Mouse (Mus musculus) kidney, adult 18-20 months (tissue): ENCODE data around the gene Fbln1.

Experiments
- DNase-seq: peaks from one replicate; pipeline ENCODE4 v3.0.0; 2021

Gene Fbln1

DNA sequence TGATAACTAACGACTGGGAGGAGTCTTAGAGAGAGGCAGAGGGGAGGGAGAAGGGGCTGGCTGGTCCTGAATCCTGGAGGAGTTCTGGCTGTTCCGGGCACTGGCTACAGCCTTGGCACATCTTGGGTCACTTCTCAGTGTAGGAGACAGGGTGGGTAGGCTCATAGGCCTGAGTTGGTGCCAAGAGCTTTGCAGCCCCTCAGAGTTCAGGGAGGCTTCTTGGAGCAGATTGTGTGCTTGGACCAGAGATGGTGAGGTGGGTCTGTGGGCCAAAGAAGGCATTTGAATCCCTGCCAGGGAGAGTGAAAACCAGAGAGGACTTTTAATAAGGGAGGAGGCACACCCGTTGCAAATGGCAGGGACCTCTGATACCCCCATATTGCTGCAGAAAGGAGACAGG is 1.3 kb downstream of the Fbln1 start:
- DNase-seq: no peak

DNA sequence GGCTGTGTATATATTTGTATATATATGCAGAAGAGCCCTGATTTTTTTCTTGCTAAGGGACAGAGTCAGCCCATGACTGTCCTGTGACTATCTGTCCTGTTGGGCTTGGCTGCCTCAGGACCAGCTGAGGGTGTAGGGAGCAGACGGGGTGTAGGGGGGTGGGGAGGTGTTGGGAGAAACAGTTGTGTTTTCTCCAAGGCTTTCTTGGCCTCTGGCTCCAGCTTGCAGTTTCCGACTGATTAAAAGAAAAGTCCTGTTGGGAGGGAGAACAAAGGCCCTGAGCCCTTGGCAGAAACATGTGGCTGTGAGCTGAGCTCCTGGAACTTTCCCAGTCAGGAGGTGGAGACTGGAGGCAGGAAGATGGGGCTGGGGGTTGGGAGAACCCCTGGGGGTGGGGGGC is 2.0 kb downstream of the Fbln1 start:
- DNase-seq: no peak

DNA sequence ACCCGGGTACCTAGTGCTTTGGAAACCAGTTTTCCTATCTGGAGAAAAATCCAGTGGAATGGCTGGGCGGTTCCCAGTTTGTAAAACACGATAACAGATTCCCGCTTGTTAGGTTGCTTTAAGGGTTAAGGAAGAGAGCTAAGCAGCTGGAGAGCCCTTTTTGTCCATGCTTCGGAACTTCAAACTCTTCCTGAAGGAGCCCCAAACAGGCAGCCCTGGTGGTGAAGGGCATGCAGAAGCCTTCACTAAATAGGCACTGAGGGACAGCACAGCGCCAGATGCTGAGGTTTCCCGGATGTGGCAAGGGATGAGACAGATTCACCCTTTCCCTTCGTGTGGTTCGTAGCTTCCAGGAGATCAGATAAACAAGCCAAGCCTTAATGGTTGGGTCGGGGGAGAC is 2.6 kb downstream of the Fbln1 start:
- no peak for DNase-seq

DNA sequence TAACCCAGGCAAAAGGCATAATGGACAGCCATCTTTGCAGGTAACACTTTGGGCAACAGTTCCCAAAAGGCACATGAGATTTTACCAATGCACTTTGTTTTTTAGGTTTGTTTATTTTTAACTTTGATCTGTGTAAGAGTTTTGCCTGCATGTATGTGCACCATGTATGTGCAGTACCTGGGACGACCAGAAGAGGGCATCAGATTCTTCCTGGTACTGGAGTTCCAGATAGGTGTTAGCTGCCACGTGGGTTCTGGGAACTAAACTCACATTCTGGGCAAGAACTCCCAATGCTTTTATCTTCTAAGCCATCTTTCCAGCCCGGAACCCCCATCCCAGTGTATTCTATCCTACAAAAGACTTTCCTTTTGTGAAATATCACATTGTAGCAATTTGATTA is 3.6 kb downstream of the Fbln1 start:
- no peak for DNase-seq

DNA sequence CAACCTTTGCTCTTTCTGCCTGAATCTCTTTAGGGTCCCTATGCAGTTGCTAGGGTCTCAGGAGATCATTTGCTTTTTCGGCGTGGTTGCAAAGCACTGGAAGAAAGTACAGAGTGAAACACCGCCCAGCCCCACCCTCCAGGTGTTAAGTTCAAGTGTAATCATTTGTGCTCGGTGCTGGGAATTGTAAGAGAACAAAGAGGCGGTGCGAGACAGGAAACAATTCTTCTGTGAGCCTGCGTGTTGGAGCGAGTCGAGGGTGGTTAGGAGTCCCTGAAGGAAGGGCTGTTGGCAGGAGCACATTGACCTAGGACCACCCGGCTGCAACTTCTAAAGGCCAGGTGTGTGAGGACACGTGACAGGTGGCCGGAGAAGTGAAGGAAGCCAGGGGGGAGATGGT is 4.9 kb downstream of the Fbln1 start:
- DNase-seq: no peak

DNA sequence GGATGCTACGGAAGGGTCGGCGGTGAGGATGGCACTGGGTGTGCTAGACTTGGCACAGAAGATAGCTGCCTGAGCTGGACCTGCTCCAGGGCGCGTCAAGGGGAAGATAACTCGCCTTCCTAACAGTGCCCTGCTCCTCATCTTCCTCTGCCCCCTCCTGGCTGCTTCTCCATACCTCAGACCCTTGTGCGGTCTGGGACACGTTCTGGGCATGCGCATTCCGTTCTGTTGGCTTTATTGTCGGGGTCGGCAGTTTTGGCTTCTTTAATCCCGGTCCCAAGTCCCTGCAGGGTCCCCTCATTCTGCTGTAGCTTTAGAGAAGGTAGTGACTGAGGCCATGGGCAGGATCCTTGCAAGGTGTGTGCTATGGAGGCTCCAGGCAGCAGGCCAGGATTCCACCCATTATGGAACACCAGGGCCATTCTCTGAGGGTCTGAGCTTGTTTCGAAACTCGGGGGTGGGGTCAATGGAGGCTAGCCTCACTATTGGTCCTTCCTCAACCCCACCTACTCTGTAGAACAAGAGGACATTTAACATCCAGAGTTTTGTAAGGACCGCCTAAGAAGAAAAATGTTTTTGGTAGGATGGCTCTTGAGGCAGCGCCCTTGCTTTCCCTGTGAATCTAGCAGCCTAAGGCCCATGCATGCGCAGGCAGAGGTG is 5.5 kb downstream of the Fbln1 start:
- no peak for DNase-seq

DNA sequence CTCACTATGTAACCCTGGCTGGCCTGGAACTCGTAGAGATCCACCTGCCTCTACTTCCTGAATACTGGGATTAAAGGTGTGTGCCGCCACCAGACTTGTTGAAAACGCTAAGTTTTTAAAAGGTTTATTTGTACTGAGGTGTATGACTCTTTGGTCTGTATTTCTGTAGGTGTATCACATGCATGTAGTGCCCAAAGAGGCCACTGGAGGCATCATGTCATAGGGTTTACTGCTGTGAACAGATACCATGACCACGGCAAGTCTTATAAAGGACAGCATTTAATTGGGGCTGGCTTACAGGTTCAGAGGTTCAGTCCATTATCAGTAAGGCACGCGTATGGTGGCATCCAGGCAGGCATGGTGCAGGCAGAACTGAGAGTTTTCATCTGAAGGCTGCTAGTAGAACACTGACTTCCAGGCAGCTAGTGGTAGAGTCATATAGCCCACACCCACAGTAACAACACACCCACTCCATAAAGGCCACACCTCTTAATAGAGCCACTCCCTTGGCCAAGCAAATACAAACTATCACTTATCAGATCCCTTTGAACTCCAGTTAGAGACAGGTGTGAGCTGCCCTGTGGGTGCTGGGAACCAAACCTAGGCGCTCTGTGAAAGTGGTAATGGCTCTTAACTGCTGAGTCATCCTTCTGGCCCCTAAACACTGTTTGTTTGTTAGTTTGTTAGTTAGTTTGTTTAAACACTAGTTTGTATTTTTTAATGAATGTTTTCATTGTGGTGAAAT is 10.5 kb downstream of the Fbln1 start:
- DNase-seq: no peak

DNA sequence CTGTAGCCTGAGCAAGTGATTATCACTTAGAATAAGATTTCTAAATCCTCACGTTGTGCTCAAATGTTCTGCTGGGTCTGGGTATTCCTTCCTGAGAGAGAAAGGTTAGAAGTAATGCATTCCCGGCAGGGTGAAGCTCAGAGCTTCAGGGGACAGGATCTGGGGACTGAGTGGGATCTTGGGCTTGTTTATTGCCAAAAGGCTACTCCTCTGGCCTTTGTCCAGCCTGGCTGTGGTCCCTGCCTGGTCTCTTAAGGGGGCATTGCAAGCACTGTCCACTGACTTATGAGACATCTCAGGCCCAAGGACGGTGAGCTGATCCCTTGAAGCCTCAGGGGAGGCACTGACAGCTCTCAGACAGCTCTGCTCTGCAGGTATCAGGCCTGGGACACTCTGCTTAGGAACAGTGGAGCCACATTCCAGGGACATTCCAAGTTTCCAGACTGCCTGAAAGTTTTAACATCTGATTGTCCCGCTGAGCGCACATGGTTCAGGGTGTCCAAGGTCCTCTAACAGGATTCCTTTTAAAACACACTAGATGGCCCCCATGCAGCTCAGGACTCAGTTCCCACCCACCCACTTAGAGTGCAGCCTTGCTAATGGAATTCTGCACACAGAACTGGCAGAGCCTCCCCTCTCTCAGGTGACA is 13.0 kb downstream of the Fbln1 start:
- DNase-seq: no peak

DNA sequence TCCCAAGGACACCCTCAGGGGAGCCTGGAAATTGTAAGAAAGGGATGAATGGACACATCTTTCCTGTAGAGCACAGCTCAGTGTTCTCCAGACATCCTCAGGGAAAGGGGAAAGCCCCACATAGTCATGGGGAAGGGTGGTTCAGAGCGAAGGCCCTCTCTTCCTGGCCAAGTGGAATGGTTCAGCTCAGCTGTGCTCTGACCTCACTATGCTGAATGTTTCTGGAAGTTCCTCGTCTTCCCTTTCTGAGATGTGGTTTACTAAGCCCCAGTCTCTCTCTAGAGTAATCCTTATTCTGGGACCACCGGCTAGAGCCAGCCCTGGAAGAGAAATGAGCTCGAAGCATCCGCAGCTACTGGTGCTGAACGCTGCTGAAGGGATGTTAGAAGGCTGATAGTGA is 14.6 kb downstream of the Fbln1 start:
- no peak for DNase-seq

DNA sequence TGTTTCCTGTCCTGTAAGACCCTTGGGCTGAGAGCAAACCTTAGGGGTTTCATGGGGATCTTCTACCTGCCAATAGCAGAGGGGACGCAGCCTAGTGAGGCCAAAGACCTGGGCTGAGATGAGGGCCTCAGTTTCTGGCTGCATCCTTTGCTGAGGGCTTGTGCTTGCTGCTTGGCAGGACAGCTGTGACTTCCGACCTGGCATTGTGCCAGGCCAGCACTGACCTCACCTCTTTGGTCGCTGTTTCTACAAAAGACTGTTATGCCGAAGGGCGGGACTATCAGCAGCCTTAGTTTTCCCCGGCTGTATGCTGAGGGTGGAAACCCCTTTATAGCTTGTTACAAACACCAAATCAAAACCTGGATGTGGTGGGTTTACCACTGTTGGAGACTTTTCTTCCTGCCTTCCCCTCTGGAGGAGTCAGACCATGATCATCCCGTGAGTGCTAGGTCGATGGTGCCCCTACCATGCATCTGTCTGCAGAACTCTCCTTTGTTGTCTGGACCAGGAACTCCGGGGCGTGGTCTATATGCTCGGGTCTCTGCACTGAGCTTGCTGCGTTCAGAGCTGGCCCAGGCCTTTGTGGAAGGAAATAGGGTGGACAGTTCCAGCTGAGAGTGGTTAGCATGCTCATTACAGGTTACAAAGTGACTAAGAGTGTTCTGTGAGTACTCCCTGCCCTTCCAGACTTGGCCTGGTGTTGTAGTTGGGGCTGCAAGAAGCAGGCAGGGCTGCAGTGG is 15.5 kb downstream of the Fbln1 start:
- DNase-seq: no peak

DNA sequence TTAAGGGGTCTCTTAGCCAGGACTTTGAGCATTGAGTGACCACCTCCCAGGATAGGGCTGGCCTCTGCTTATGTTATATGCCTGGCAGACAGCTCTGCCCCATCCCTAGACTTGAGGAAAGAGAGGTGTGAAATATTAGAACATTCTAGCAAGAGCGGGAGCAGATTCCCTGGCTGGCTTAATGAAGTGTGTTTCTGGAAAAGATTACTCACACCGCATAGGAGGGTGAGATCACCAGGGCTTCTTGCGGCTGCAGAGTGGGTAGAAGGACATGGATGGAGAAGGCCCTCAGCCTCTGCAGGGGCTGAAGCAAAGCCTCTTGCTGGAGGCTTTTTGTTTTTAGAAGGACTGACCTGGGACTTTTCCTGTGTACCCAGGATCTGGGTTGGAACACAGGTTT is 19.9 kb downstream of the Fbln1 start:
- no peak for DNase-seq

DNA sequence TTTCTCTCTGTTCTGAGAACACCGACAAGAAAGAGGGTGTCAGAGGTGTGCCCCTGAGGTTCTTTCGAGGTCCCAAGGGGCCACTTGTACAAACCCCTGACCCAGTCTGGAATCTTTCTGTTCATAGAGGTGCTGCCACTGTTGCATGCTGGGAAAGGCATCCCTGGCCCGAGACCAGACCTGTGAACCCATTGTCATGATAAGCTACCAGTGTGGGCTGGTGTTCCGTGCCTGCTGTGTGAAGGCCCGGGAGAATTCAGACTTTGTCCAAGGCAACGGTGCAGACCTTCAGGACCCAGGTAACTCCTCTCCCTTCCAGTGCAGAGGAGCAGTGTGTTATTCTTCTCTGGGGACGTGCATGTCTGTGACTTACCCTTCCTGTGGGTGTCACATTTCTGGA is 21.1 kb downstream of the Fbln1 start:
- no peak for DNase-seq

DNA sequence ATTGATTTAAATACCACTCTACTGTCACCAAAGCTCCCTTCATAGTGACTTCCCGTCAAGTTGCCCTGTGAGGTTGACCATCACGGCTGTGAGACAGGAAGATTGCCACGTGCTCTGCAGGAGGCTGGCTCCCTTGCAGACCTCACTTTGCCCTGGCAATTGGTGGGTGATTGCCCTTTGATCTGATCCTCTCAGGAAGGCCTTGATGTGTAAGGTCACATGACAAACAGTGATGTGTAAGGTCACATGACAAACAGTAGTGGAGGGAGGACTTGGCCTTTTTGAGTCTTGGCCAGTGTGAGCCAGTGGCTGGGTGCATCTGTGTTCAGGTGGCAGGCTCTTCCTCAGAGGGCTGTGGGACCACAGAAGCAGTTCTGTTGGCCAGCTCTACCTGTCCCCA is 22.8 kb downstream of the Fbln1 start:
- peak; percentile 21 for DNase-seq

DNA sequence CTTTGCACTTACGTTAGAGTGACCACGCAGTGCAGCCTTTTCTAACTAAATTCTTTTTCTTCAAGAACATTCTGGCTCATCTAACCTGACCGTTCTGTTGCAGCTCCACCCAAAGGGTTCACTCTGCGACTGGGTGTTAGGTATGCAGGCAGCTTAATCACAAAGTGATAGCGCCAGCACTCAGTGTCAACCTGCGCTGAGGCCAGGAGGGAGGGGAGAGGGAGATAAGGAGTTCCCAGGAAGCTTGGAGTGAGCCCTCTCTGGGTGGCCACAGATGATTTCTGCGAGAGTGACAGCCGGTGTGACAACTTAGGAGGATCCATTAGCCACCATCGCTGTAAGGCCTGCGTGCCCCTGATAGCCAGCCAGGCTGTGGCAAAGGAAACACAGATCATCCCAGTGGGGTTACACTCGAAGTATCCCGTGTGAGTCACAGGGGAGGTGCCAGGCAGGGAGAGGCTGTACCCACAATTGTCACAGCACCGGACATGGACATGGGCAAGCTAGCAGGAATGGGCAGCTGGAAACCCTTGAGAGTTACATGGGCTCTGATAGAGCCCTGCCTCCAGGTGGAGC is 24.3 kb downstream of the Fbln1 start:
- no peak for DNase-seq

DNA sequence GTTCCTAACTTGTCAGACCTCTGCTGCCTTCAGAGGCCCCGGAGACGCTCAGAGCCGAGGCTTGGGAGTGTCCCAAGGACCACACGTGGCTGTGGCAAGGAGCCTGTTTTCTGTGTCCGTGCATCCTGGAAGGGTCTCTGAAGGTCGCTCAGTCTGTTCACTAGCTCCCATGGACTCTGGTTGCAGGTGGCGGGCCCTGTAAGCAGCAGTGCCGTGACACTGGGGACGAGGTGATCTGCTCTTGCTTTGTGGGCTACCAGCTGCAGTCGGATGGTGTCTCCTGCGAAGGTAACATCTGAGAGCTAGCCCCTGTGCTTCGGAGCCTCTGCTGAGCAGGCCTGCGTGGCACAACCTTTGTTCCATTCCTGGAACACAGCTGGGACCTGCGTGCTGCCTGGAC is 24.9 kb downstream of the Fbln1 start:
- no peak for DNase-seq

DNA sequence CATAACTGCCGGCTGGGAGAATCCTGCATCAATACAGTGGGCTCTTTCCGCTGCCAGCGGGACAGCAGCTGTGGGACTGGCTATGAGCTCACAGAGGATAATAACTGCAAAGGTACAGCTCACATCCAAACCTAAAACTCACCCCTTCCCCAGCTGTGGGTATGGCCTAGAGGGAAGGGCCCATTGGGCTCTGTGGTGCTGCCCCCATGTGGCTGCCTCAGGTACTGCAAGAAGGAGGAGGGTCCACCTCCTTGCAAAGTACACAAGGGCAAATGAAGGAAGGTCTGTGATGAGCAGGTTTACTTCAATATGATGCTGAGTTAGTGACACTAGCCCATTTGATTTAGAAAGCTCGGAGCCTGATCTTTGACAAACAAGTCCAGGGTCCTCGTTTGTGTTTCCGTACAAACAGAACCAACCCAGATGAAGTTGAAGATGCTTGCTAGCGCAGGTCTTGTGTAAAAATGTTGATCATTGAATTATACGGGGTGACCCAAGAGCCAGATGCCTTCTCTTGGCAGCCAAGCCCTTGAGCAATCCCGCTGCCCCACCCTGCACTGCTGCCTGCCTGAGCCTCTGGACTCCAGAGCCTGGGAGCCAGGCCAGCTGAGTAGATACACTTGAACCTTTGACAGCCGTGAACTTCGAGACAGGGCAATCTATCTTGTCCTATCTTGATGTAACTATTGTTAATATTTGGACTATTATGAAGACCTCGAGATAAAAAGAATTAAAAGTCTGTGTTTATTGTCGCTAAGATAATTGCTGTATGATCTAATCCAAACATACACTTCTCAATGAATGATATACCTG is 25.9 kb downstream of the Fbln1 start:
- peak; percentile 56 for DNase-seq

DNA sequence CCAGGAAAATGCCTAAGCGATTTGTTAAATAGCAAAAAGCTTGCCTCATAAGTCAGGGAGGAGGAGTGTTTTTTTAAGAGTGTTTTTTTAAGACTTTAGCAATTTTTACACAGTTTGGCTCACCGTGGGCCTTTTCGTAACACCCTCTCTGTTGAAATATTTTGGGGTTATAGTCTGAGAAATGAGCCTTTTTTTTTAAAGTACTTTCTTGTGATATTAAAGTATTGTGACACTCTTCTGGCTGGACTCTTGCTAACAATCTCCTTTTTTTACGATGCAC is 26.4 kb downstream of the Fbln1 start:
- no peak for DNase-seq

DNA sequence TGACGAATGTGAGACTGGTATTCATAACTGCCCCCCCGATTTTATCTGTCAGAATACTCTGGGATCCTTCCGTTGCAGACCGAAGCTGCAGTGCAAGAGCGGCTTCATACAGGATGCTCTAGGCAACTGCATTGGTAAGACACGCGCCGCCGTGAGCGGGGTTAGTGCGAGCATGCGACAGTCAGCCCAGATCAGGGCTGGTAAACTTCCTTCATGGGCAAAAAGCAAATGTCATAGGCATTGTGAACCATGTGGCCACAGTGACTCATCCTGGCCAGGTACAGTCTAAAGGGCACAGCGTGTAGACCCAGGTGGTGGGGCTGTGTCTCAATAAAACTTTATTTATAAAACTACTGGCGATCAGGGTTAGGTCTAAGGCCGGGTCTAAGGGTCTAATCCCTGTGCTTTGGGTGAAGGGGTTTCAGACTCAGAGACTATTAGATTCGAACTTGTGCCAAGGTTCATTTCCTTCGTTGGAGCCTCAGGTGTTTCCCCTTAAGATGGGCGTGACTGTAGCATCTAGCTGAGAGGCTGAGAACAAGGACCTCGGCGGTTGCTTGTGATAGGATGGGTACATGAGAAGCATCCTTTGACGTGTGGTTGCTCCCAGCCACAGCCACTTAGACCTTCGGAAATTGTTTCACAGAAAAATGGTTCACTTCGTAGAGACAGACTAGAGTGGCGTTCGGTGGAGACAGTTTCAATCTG is 26.9 kb downstream of the Fbln1 start:
- no peak for DNase-seq

DNA sequence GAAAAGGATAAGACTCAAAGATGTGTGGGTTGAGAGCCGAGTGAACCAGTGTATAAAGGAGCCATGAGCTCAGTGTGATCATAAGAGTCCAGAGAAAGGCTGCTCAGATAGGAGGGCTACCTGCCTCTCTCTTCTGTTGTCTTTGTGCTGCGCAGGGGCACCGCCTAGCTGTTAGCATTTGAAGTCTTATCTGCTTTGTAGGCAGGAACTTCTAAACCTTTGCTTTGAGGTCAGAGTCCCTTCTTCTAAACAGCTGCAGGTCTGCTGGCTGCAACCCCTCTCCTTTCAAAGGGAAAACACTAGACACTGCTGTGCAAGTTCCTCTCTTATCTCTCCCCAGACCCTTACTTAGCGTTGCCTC is 27.5 kb downstream of the Fbln1 start:
- no peak for DNase-seq

DNA sequence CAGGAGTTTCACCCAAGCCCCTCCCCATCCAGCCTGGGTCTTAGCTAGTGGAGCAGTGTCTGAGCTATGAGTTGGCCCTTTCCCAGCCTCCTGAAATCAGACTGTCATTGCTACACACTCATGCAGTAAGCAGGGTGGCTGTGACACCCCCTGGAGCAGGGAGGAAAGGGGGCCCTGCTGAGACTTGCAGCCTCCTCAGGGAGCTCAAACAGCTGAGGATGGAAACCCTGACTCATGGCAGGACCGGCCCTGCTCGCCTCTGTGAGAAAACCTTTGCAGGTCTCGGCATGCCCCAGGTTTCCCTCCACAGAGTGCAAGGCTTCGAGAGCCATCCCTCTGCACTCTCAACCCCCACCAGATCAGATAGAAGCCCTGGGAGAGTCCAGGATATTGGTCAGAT is 27.9 kb downstream of the Fbln1 start:
- peak; percentile 12 for DNase-seq

DNA sequence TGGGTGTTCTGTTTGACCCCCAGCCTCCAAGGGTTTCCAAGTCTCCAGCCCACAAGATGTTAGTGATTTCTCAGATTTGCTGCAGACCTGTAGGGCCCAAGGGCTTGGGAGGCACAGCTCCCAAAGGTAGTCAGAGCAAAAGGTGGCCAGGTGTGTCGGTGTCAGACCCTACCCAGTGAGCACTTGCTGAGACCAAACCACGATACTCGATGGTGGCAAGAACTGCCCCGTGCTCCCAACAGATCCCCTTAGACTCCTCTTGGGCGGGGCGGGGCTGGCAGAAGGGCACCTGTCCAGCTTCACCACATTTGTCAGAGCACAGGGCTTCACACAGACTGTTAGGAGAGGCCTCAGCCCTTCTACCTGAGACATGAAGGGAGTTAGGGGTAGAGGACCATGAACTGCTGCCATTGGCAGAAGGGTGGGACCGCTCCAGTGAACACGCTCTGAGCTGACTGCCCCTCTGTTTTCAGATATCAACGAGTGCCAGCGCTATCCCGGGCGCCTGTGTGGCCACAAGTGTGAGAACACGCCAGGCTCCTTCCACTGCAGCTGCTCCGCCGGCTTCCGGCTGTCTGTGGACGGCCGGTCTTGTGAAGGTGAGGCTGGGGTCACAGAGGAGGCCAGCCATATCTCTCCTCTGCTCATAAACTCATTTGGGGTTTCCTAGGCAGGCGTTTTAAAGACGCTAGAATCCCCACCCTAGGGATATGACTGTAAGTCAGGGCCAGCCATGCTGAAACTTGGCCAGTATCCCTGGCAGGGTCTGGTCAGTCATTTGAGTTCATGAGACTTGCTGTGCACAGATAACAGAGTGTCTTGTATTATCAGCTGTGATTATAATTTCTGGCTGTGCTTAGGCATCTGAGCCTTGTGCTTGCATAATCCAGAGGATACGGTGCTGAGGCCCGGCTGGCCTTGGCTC is 33.3 kb downstream of the Fbln1 start:
- peak; percentile 24 for DNase-seq
